Mouse (Mus musculus) spleen, embryonic (tissue): ENCODE results near the gene Sys1.

Experiments
- CTCF ChIA-PET: fragments of 350-600 bp; sonication (Branson Sonifier 250); formaldehyde crosslinking; loops from one replicate; lab custom pipeline; 2022; lab: Charles Lee

Sys1 gene

GRCm38 (mm10) chr2:164448921-164449320 is 7.8 kb upstream of the Sys1 start:
- CTCF ChIA-PET: interaction anchor here (0.6 kb wide), 1 partner anchor 97 kb away, joined by 9 read pairs; no protein-coding TSS in a partner anchor

DNA sequence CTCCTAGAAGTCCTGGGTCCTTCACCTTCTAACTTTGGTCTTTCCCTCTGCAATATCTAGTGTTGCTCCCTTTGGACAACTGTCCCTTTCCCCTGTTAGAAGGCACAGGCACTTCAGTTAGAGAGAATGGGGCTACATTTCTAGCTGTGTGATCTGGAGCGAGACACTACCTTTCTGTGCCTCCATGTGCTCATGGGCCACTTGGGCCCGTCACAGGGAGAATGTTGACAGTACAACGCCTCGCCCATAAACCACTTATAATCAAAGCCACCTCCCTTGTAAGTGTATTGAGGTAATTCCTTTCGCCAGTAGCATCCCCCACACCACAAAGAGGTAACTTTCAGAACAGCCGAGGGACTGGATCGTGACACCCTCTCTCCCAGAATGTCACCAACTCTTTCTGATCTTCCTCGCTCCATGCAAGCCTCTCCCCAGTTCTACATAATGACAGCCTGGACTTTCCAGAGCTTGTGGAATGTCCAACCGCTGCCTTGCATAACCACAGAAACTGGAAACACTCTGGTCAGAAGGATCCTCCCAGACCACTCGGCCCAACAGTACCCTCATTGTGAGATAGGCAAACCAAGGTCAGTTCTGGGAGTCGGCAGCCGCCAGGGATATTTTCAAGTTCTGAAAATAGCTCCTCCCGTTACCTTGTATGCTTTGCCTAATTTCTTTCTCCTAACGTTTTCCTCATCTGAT is 7.3 kb upstream of the Sys1 start:
- CTCF ChIA-PET: interaction anchor here (0.6 kb wide), 1 partner anchor 96 kb away, joined by 9 read pairs; no protein-coding TSS in a partner anchor

GRCm38 (mm10) chr2:164452000-164452676 is 4.6 kb upstream of the Sys1 start:
- CTCF ChIA-PET: interaction anchor here (0.6 to 1.5 kb wide), 2 partner anchors 26 to 66 kb away, joined by 3 to 4 read pairs; no protein-coding TSS in a partner anchor

DNA sequence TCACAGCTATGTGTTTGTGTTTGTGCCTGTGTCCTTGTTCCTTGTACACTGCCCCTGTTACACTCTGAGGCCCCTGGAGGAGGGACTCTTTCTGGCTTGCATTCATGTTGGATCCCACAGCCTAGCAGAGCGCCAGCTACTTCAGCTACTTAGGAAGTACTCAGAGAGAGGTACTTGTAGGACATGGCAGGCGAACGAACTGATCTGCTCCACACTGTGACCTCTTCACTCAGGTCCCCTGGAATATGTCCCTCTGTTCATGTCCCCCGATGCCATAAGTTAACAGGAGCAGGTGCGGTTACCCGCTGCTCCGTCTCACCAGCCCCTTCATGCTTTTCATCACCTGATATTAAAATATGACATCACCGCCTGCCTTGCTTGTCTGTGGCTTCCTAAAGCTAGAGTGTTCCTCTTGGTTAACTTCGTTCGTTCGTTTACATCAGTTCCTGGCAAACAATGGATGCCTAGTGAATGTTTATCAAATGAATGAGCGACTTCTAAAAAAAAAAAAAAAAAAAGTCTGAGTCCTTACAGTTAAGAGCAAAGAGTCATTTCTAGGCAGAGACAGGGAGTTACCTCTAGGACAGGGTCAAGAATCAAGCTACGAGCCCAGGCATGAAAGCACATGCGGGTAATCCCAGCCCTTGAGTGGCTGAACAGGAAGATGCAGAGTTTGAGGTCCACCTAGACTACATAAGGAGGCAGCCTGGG is 3.6 kb upstream of the Sys1 start:
- CTCF ChIA-PET: interaction anchor here (0.7 kb wide), 1 partner anchor 685 kb away, joined by 4 read pairs; no protein-coding TSS in a partner anchor

DNA sequence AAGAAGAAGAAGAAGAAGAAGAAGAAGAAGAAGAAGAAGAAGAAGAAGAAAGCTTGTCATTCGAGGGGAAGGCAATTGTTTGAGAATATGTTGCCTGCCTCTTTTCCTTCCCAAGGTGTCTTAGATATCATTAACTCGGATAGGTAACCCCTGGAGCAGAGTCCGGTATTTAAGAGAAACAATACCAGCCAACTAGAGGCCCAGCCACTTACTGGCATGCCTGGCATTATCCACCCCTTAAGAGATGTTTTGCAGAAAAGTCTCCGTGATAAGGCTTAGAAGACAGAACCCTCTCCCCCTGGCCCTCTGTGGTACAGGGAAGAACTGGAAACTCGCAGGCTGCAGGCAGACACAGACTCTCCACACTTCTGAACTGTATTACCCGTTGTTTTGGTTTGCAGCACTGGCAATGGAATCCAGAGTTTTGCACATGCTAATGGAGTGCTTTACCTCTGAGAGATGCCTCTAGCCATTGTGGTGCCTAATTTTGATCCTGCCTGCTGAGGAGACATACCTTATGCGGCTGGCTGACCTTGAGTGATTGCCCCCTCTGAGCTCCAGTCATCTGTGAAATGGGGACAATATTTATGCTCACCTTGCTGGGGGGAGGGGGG is 2.8 kb upstream of the Sys1 start:
- CTCF ChIA-PET: no interaction called here

- CTCF ChIA-PET: no interaction called here
Measured at GRCm38 (mm10) chr2:164454846-164455245, 1.9 kb upstream of the Sys1 start.

DNA sequence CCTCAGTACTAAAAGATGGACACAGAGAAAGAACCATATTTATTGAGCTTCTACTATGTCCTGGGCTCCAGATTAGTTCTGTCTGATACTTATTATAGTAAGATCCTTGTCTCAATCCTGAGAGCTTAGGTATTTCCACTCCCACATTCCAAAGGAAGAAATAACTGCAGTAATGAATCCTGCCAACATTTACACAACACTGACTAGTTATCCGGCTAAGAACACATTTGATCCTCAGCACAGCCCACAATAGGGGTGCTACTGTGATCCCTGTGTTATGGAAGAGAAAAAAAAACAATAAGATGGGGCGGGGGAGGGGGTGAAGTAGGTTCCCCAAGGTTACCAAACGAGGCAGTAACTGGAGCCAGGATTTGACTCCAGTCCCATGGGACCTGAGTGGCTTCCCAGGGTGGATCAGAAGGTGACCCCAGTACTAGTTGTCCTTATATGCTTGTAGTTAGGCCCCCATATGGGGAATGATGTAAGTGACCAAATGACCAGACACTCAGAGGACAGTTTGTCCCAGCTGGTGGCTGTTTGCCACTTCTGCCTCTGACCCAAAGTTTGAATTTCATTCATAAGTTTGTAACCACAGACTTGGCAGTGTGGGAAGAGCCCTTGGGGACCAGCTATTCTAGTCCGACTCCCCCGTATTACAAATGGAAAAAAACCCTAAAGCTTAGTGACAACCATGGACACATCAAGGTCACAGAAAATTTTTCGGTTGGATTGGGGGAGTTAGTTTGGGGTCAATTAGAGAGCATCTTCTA is 1.2 kb upstream of the Sys1 start:
- CTCF ChIA-PET: interaction anchor here (0.8 kb wide), 1 partner anchor 33 kb away, joined by 4 read pairs; no protein-coding TSS in a partner anchor

- CTCF ChIA-PET: interaction anchor here (0.8 kb wide), 1 partner anchor 34 kb away, joined by 4 read pairs; no protein-coding TSS in a partner anchor
Measured at GRCm38 (mm10) chr2:164456413-164456812, 351 bp upstream of the Sys1 start.

GRCm38 (mm10) chr2:164457942-164458341 is 1.2 kb downstream of the Sys1 start:
- CTCF ChIA-PET: interaction anchor here (1.2 kb wide), 1 partner anchor 41 kb away, joined by 4 read pairs; no protein-coding TSS in a partner anchor

GRCm38 (mm10) chr2:164458535-164458934 is 1.8 kb downstream of the Sys1 start:
- CTCF ChIA-PET: interaction anchor here (1.2 kb wide), 1 partner anchor 41 kb away, joined by 4 read pairs; no protein-coding TSS in a partner anchor

DNA sequence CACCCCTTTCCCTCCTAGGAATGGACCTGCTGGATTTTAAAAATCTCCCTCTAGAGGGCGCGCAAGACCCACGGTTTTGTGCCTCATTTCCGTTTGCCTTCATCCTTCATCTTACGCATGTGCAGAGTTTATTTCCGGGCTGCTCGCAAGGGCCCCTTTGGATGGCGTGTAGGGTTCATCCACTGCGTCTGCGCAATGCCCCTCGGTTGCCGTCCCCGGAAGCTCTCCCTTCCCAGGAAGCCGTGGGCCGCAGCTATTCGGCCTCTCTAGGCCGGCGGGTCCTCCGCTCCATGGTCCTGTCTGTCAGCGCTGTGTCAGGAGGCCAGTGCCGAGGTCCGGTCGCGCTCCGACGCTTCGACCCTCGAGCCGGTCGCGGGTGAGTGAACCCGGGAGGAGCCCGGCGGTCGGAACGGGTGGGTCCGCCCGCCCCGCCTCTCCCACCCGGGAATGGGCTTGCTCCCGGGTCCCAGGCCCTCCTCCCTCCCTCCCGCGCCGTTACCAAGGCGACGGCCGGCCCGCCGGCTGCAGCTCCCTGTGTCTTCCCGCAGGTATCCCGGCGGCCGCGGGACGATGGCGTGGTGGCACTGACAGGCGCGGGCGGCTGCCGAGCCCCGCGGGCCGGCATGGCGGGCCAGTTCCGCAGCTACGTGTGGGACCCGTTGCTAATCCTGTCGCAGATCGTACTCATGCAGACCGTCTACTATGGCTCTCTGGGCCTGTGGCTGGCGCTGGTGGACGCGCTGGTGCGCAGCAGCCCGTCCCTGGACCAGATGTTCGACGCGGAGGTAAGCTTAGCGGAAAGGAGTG is 4.2 kb downstream of the Sys1 start, which contains the start of gene Gm20458:
TSS of gene Gm20458 (plus strand) at position 223 of the 807 bp plus-strand sequence.
- CTCF ChIA-PET: interaction anchor here (0.7 to 1.7 kb wide), 2 partner anchors 44 to 71 kb away, joined by 3 to 8 read pairs; no protein-coding TSS in a partner anchor

GRCm38 (mm10) chr2:164465161-164465560 is 8.4 kb downstream of the Sys1 start:
- CTCF ChIA-PET: no interaction called here

DNA sequence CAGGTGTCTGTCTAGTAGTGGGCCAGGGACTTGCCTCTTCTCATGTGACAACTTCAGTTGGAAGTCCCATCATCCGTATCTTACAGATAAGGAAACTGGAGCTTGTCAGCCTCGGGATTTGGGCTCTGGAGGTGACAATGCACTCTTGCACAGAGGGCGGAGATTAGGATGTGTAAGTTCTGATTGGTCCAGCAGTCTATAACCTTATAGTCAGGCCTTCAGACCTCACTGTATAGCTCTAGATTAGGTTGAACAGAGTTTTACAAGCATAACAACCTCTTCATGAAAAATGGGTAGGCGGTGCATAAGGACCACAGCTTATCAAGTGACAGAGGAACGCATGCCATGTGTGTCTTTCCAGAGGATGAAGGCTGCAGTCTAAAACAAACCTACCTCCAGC is 10.0 kb downstream of the Sys1 start:
- CTCF ChIA-PET: no interaction called here

DNA sequence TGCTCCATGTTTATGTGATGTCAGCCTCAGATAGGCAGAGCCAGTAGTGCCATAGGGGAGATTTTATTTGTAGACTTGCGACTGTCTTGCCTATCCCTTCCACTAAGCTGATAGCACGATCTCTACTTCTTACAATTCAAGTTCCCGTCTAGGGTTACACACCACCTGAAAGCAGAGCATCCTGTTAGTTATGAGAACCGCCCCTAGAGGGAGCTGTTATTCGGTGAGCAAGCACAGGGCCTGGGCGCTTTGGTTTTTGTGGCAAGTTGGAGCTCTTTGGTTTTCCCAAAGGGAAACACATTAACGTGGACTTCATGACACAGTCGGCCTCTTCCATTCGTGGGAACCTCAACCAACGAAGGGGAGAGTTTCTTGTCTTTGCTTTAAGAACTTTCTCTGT is 13.5 kb downstream of the Sys1 start:
- CTCF ChIA-PET: no interaction called here

DNA sequence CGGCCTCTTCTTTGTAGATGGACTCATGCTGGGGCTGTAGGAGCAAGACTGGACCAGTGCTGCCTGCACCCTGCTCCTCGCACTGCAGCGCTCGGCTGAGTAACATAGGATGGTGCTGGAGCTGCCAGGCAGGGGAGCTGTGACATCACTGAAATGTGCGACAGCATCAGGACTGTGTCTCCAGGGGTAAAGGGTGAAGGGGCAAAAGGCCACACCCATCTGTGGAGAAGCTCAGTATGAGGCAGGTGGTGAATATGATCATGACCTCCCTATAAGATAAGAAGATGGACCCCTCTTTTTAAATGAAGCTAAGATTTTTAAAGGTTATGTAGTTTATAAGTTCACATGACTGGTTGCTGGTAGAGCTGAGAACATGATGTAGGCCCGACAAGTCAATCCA is 16.9 kb downstream of the Sys1 start, which contains the start of gene Trp53tg5:
TSS of gene Trp53tg5 (minus strand) at position 101 of the 400 bp plus-strand sequence.
- CTCF ChIA-PET: no interaction called here

DNA sequence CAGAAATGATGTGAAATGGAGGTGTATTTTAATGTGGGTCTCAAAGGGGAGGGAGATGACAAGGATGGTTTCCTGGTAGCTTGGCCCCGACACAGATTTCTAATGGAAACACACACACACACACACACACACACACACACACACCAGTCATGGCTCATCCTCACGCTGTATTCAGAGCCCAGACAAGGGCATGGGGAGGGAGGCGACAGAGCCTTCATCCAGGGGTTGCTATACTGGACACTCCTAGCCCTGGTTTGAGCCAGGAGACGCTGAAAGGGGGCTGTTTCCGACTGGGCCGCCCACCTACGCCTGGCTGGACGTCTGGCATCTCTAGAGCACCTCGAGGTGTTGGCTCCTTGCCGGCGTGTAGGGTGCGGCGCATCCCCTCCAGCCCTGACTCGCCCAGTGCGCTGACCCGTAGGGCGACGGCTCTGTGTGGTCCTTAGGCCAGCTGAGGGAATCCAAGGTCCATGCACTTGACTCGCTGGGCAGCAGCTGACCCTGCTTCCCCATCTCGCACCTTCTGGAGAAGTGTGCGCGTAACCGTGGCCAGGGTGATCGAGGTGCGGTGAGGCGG is 29.0 kb downstream of the Sys1 start, which contains the start of gene Dbndd2:
TSS of gene Dbndd2 (plus strand) at position 426 of the 577 bp plus-strand sequence.
- CTCF ChIA-PET: interaction anchor here (0.6 to 1.1 kb wide), 3 partner anchors 13 to 142 kb away, joined by 4 to 11 read pairs (median 6); no protein-coding TSS in a partner anchor

DNA sequence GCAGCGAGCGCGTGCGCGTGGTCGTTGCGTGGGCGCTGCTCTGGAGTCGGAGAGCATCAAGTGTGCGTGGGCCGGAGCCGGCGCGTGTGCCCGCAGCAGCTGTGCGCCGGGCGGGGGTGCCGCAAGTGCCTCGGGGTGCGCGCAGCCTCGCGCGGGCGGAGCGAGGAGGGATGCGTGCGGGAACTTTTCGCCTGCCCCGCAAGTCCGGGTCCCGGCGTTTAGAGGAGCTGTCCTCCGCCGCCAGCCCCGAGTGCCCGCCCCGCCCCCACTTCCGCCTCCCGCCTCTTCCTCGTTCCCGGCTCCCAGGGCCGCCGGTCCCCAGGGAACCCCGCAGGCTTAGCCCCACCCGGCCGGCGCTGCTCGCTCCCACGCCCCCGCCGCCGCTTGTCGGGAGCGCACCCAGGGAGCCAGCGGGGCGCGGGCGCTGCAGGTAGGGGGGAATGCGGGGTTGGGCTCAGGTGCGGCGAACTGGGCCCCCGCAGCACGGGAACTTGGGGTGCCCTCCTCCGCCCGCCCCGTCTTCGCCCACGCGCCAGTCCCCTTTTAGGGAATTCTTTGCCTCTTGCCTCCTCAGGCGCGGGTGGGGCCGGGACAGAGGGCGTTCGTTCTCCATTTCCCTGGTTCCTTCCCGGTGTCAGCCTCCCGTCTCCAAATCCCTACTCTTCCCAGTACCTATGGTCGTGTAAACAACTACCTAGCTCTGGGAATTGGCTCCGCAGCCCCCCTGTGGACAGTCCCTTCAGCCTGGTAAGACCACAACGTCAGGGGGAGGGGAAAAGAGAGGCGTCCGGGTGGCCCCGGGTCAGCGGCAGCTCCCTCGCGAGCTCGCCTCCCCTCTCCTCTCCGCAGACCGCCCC is 29.7 kb downstream of the Sys1 start:
- CTCF ChIA-PET: interaction anchor here (0.6 kb wide), 1 partner anchor 142 kb away, joined by 6 read pairs; no protein-coding TSS in a partner anchor

DNA sequence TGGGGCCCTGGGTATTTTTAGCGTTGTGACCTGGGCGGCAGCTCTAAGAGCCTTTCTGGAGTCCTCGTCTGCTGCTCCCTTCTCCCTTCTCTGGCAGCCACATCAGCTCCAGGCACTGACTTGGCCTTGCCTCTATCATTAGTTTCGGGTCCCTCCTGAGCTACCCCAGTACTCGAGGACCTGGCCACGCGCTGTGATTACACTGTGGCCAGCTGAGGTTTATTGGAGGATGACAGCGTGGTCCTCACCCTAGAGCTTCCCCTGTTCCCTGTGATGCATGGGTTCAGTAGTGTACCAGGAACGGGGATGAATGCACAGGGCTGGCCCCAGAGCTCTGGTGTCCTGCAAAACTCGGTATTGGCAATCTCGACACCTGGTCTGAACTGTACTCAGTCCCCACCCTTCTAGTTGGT is 30.4 kb downstream of the Sys1 start:
- CTCF ChIA-PET: no interaction called here
